Mouse (Mus musculus): ENCODE measurements around the gene Ddx28. TPM values are rescaled to one million over a fixed set of nuclear protein-coding genes. Genes with fewer than 3 reads are reported as not detected.
A peak's percentile ranks its signal among the peaks of the same experiment; 100 is the strongest.

The Ddx28 gene
- 36.7 and 43.3 TPM in 2 replicates for total RNA-seq (2014; rRNA removed)
- 19.7 and 20.2 TPM in 2 replicates for polyA plus RNA-seq (2015; fragmentation: Nextera tagmentation; extraction: Ambion mirVana)

GRCm38 (mm10) chr8:106011643-106011986 is at the start of gene Ddx28:
TSS of gene Ddx28 (minus strand) at chr8:106011882.
- DNase-seq (ENCODE audit: low spot score) (peak; percentile 4), ATAC-seq (no peak)
- H3K9me3 ChIP-seq (ENCODE audit: low read length), result no peaks in the 10 kb centered on the region
- H3K36me3 ChIP-seq (ENCODE audit: insufficient read depth, low read length), result 0 out of 2 replicates have a peak, but pooled peaks cover 6% of the 10 kb centered on the region
- H3K4me3 ChIP-seq (ENCODE audit: low read length), result peak within 1 kb of the TSS; percentile 78
- 1% methylated on average over 6 of the region's 6 CpGs for WGBS
- no peaks in the 10 kb centered on the region for H3K27me3 ChIP-seq (ENCODE audit: insufficient read depth, low read length)
- TF ChIP-seq CTCF (IDR thresholded peaks at IDR 0.05; ENCODE audit: low read depth), result no peak
- peak within 1 kb of the TSS; percentile 76 for H3K27ac ChIP-seq
- peak within 1 kb of the TSS; percentile 99 for H3K4me2 ChIP-seq (ENCODE audit: low read depth, low read length)
- H3K4me1 ChIP-seq (ENCODE audit: insufficient read depth, low read length), result 0 out of 2 replicates have a peak, but pooled peaks cover 5% of the 10 kb centered on the region
- peak within 1 kb of the TSS; percentile 81 for H3K9ac ChIP-seq (replicated peaks; ENCODE audit: low read length)

GRCm38 (mm10) chr8:106060521-106060920 is 48.8 kb upstream of the Ddx28 start:
- Histone ChIP-seq H3K27me3 (ENCODE audit: insufficient read depth, low read length) (no peaks in the 10 kb centered on the region), H3K4me2 (ENCODE audit: low read depth, low read length) (peak overlapping the region; percentile 73), H3K9me3 (ENCODE audit: low read length) (no peaks in the 10 kb centered on the region), H3K36me3 (ENCODE audit: insufficient read depth, low read length) (no peaks in the 10 kb centered on the region), H3K9ac (replicated peaks; ENCODE audit: low read length) (peak overlapping the region; percentile 87), H3K27ac (no peak overlapping the region), H3K4me1 (ENCODE audit: insufficient read depth, low read length) (peaks cover 10% of the 10 kb centered on the region; the same call in 1 of the 2 replicates), H3K4me3 (ENCODE audit: low read length) (peak overlapping the region; percentile 94)
- no peak for ATAC-seq
- DNase-seq (ENCODE audit: low spot score), result no peak
- WGBS, result 3% methylated on average over 3 of the region's 3 CpGs
- no peak for TF ChIP-seq CTCF (IDR thresholded peaks at IDR 0.05; ENCODE audit: low read depth)

- under 1% methylated on average over 69 of the region's 83 CpGs for WGBS
- no peaks in the 10 kb centered on the region for H3K27me3 ChIP-seq (ENCODE audit: insufficient read depth, low read length)
- H3K4me2 ChIP-seq (ENCODE audit: low read depth, low read length), result peak overlapping the region; percentile 73
- no peak for TF ChIP-seq CTCF (IDR thresholded peaks at IDR 0.05; ENCODE audit: low read depth)
- peak overlapping the region; percentile 87 for H3K9ac ChIP-seq (replicated peaks; ENCODE audit: low read length)
- peak overlapping the region; percentile 90 for H3K27ac ChIP-seq
- peak overlapping the region; percentile 94 for H3K4me3 ChIP-seq (ENCODE audit: low read length)
- no peaks in the 10 kb centered on the region for H3K36me3 ChIP-seq (ENCODE audit: insufficient read depth, low read length)
- peaks cover 10% of the 10 kb centered on the region; the same call in 1 of the 2 replicates for H3K4me1 ChIP-seq (ENCODE audit: insufficient read depth, low read length)
- peak; percentile 44 for DNase-seq (ENCODE audit: low spot score)
- ATAC-seq, result peak; percentile 73
- H3K9me3 ChIP-seq (ENCODE audit: low read length), result no peaks in the 10 kb centered on the region
These were observed 48.1 kb upstream of the Ddx28 start for GRCm38 (mm10) chr8:106059613-106060371.

DNA sequence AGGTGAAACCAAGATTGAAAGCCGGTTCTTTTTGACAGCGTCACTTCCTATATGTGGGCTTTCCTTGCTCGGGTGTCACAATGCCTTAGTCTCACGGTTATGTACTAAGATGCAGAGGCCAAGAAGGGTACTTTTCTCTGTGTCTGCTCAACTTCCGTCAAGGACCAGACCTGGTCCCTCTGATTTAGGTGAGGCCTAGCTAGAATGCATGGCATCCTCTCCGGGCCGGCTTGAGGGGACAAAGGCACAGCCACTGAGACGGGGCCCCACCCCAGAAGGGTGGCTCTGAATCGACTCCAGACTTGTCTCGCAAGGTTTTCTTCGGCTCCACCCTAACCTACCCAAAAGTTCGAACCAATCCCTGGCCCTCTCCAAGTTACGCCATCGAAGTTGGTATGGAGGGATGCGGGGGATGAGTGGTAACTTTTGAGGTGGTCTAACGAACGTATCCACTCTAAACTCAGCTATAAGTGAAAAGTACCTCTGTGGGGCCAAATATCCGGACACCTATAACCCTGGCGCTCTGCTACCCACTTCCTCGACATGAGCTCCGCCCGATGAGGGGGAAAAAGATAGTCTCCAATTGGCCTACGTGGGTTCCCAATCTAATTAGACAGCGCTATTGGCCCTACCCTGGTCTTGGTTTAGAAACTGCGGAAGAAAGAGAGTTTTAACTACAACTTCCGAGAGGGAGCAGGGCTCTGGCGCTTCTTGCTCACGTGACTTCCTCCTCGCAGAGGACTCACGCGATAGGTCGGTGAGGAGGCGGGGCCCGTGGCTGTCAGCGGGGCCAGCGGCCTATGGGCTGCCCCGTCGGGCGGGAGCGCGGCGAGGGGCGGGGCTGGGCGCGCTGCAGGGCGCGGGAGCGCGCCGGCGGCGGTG is 47.3 kb upstream of the Ddx28 start, which contains the start of gene Nfatc3:
Gene Nfatc3 (plus strand): TSS at position 110 of the 882 bp plus-strand sequence.
- peak within 1 kb of the TSS; percentile 87 for H3K9ac ChIP-seq (replicated peaks; ENCODE audit: low read length)
- no peaks in the 10 kb centered on the region for H3K27me3 ChIP-seq (ENCODE audit: insufficient read depth, low read length)
- H3K9me3 ChIP-seq (ENCODE audit: low read length), result no peaks in the 10 kb centered on the region
- peak within 1 kb of the TSS; percentile 94 for H3K4me3 ChIP-seq (ENCODE audit: low read length)
- no peak for TF ChIP-seq CTCF (IDR thresholded peaks at IDR 0.05; ENCODE audit: low read depth)
- peak; percentile 99 for DNase-seq (ENCODE audit: low spot score)
- H3K4me1 ChIP-seq (ENCODE audit: insufficient read depth, low read length), result peaks cover 10% of the 10 kb centered on the region; the same call in 1 of the 2 replicates
- H3K27ac ChIP-seq, result peak within 1 kb of the TSS; percentile 90
- peak within 1 kb of the TSS; percentile 73 for H3K4me2 ChIP-seq (ENCODE audit: low read depth, low read length)
- peak; percentile 99 for ATAC-seq
- 2% methylated on average over 50 of the region's 52 CpGs for WGBS
- no peaks in the 10 kb centered on the region for H3K36me3 ChIP-seq (ENCODE audit: insufficient read depth, low read length)

- no peaks in the 10 kb centered on the region for H3K27me3 ChIP-seq (ENCODE audit: insufficient read depth, low read length)
- ATAC-seq (no peak), DNase-seq (ENCODE audit: low spot score) (no peak)
- H3K4me2 ChIP-seq (ENCODE audit: low read depth, low read length), result no peak overlapping the region
- no peaks in the 10 kb centered on the region for H3K9me3 ChIP-seq (ENCODE audit: low read length)
- no peak overlapping the region for H3K9ac ChIP-seq (replicated peaks; ENCODE audit: low read length)
- no peak overlapping the region for H3K4me3 ChIP-seq (ENCODE audit: low read length)
- no peak for TF ChIP-seq CTCF (IDR thresholded peaks at IDR 0.05; ENCODE audit: low read depth)
- peaks cover 5% of the 10 kb centered on the region; the same call in 1 of the 2 replicates for H3K4me1 ChIP-seq (ENCODE audit: insufficient read depth, low read length)
- WGBS, result 84% methylated on average over 4 of the region's 4 CpGs
- H3K27ac ChIP-seq, result no peak overlapping the region
- H3K36me3 ChIP-seq (ENCODE audit: insufficient read depth, low read length), result peaks cover 15% of the 10 kb centered on the region
These were observed 44.8 kb upstream of the Ddx28 start for GRCm38 (mm10) chr8:106056455-106056982.

DNA sequence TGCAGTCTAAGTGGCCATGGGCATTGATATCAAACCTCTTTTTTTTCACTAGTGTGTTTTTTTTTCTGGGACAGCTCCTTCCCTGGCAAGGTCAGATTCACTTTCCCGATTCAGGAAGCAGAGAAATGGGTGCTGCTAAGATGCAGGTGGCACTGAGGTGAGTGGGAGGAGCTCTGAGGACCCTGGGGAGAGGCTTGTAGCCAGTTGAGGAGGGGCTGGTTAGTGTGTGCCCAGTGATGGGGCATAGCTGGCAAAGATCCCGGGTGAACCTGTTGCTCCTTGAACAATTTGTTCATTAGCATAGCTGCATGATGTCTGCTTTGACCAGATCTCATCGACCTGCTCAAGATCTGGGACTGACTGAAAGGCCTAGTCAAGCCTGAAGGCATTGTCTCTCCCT is 43.4 kb upstream of the Ddx28 start:
- H3K4me3 ChIP-seq (ENCODE audit: low read length), result no peak overlapping the region
- peaks cover 22% of the 10 kb centered on the region for H3K36me3 ChIP-seq (ENCODE audit: insufficient read depth, low read length)
- no peaks in the 10 kb centered on the region for H3K4me1 ChIP-seq (ENCODE audit: insufficient read depth, low read length)
- no peak for TF ChIP-seq CTCF (IDR thresholded peaks at IDR 0.05; ENCODE audit: low read depth)
- no peak overlapping the region for H3K27ac ChIP-seq
- no peaks in the 10 kb centered on the region for H3K27me3 ChIP-seq (ENCODE audit: insufficient read depth, low read length)
- ATAC-seq, result no peak
- 34% methylated on average over 3 of the region's 3 CpGs for WGBS
- peak; percentile 39 for DNase-seq (ENCODE audit: low spot score)
- no peak overlapping the region for H3K9ac ChIP-seq (replicated peaks; ENCODE audit: low read length)
- no peak overlapping the region for H3K4me2 ChIP-seq (ENCODE audit: low read depth, low read length)
- no peaks in the 10 kb centered on the region for H3K9me3 ChIP-seq (ENCODE audit: low read length)
